Mouse (Mus musculus) cerebellum, adult 2 months (tissue): Measurements from ENCODE around the gene Idh3b.

Source experiments
- CTCF ChIP-seq: fragments of 200-500 bp; IDR thresholded peaks from 2 replicates; pipeline ENCODE4 v1.5.1; 2011; ENCODE audit warnings: low read depth, mild to moderate bottlenecking, control low read depth, low read length, moderate library complexity, borderline replicate concordance; ENCODE audit not compliant: insufficient read depth
- POLR2A ChIP-seq: fragments of 200-500 bp; IDR thresholded peaks from 2 replicates; pipeline ENCODE4 v1.6.1; 2011; ENCODE audit warnings: low read length, control low read depth, borderline replicate concordance; ENCODE audit not compliant: insufficient read depth

DNA sequence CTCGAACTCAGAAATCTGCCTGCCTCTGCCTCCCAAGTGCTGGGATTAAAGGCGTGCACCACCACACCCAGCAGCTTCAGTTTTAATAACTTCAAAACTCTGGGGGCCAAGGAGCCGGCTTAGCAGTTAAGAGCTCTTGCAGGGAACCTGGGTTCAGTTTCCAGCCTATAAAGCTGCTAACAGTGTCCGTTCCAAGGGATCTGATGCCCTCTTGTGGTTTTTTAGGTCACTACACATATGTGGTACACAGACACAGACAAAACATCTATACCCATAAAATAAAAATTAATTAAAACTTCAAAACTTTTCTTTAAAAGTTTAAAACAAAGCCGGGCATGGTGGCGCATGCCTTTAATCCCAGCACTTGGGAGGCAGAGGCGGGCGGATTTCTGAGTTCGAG is 37.4 kb downstream of the Idh3b start:
- TF ChIP-seq CTCF (peak; percentile 30; the same call in 1 of the 2 replicates), POLR2A (no peak)
